Mouse (Mus musculus): ENCODE results near the gene Sppl2b. TPM values are rescaled to one million over a fixed set of nuclear protein-coding genes. Genes with fewer than 3 reads are reported as not detected.

Gene Sppl2b
- polyA plus RNA-seq, 1 experiment from 2014 or later: 43.9 TPM

GRCm38 (mm10) chr10:80897861-80898510, 42.9 kb downstream of the Sppl2b start:
- 31% methylated on average over 41 of the region's 41 CpGs for WGBS

GRCm38 (mm10) chr10:80899074-80899473, 44.0 kb downstream of the Sppl2b start:
- DNase-seq (ENCODE audit: extremely low spot score, low spot score): no peak
- H3K36me3 ChIP-seq (replicated peaks): peaks cover 55% of the 10 kb centered on the region
- H3K9me3 ChIP-seq: no peaks in the 10 kb centered on the region
- peak overlapping the region; percentile 78 for H3K4me3 ChIP-seq
- H3K27ac ChIP-seq: no peak overlapping the region
- 92% methylated on average over 8 of the region's 8 CpGs for WGBS
- H3K27me3 ChIP-seq (ENCODE audit: poor library complexity, severe bottlenecking): peaks cover 12% of the 10 kb centered on the region
- H3K4me1 ChIP-seq: peaks cover 30% of the 10 kb centered on the region

More at GRCm38 (mm10) chr10:80897861-80898510, 42.9 kb downstream of the Sppl2b start:
- Histone ChIP-seq H3K4me1 (peaks cover 30% of the 10 kb centered on the region), H3K27me3 (ENCODE audit: poor library complexity, severe bottlenecking) (peaks cover 12% of the 10 kb centered on the region), H3K9me3 (0 out of 2 replicates have a peak, but pooled peaks cover under 1% of the 10 kb centered on the region), H3K27ac (no peak overlapping the region), H3K4me3 (peak overlapping the region; percentile 27), H3K36me3 (replicated peaks) (peaks cover 44% of the 10 kb centered on the region)
- no peak for DNase-seq (ENCODE audit: extremely low spot score, low spot score)

GRCm38 (mm10) chr10:80899591-80900317, 44.7 kb downstream of the Sppl2b start:
- Histone ChIP-seq H3K4me1 (peaks cover 30% of the 10 kb centered on the region), H3K4me3 (peak overlapping the region; percentile 78), H3K36me3 (replicated peaks) (peaks cover 61% of the 10 kb centered on the region), H3K9me3 (no peaks in the 10 kb centered on the region), H3K27ac (peak overlapping the region; percentile 91), H3K27me3 (ENCODE audit: poor library complexity, severe bottlenecking) (peaks cover 12% of the 10 kb centered on the region)
- no peak for DNase-seq (ENCODE audit: extremely low spot score, low spot score)
- 16% methylated on average over 25 of the region's 25 CpGs for WGBS

- DNase-seq (ENCODE audit: extremely low spot score, low spot score): peak; percentile 99
- WGBS: under 1% methylated on average over 72 of the region's 72 CpGs
- peaks cover 70% of the 10 kb centered on the region for H3K36me3 ChIP-seq (replicated peaks)
- H3K27me3 ChIP-seq (ENCODE audit: poor library complexity, severe bottlenecking): peaks cover 12% of the 10 kb centered on the region
- no peaks in the 10 kb centered on the region for H3K9me3 ChIP-seq
- peak within 1 kb of the TSS; percentile 78 for H3K4me3 ChIP-seq
- H3K27ac ChIP-seq: peak within 1 kb of the TSS; percentile 91
- peaks cover 30% of the 10 kb centered on the region for H3K4me1 ChIP-seq
These were observed 45.5 kb downstream of the Sppl2b start, which contains the start of gene Timm13 for GRCm38 (mm10) chr10:80900318-80901247. Gene Timm13 (minus strand): TSS chr10:80900969.

GRCm38 (mm10) chr10:80901409-80902272, 46.6 kb downstream of the Sppl2b start:
- peak overlapping the region; percentile 91; the same call in 1 of the 2 replicates for H3K27ac ChIP-seq
- H3K4me1 ChIP-seq: peaks cover 30% of the 10 kb centered on the region

GRCm38 (mm10) chr10:80902273-80902940, 47.3 kb downstream of the Sppl2b start:
- H3K4me3 ChIP-seq: no peak overlapping the region
- 97% methylated on average over 9 of the region's 9 CpGs for WGBS
- peaks cover 11% of the 10 kb centered on the region for H3K27me3 ChIP-seq (ENCODE audit: poor library complexity, severe bottlenecking)
- H3K4me1 ChIP-seq: peaks cover 30% of the 10 kb centered on the region
- DNase-seq (ENCODE audit: extremely low spot score, low spot score): no peak
- no peak overlapping the region for H3K27ac ChIP-seq
- H3K36me3 ChIP-seq (replicated peaks): peaks cover 85% of the 10 kb centered on the region
- no peaks in the 10 kb centered on the region for H3K9me3 ChIP-seq

More at GRCm38 (mm10) chr10:80901409-80902272, 46.6 kb downstream of the Sppl2b start:
- Histone ChIP-seq H3K9me3 (no peaks in the 10 kb centered on the region), H3K36me3 (replicated peaks) (peaks cover 80% of the 10 kb centered on the region), H3K4me3 (peak overlapping the region; percentile 78; the same call in 1 of the 2 replicates), H3K27me3 (ENCODE audit: poor library complexity, severe bottlenecking) (peaks cover 12% of the 10 kb centered on the region)
- no peak for DNase-seq (ENCODE audit: extremely low spot score, low spot score)
- WGBS: 89% methylated on average over 19 of the region's 19 CpGs

- Histone ChIP-seq H3K36me3 (replicated peaks) (peaks cover 85% of the 10 kb centered on the region), H3K27ac (no peak overlapping the region), H3K27me3 (ENCODE audit: poor library complexity, severe bottlenecking) (peaks cover 2% of the 10 kb centered on the region; the same call in 1 of the 2 replicates), H3K4me1 (peaks cover 22% of the 10 kb centered on the region), H3K9me3 (no peaks in the 10 kb centered on the region), H3K4me3 (no peak overlapping the region)
- WGBS: 93% methylated on average over 10 of the region's 10 CpGs
- DNase-seq (ENCODE audit: extremely low spot score, low spot score): no peak
These were observed 48.2 kb downstream of the Sppl2b start for GRCm38 (mm10) chr10:80903282-80903681.

GRCm38 (mm10) chr10:80904004-80904693, 49.1 kb downstream of the Sppl2b start:
- peaks cover 85% of the 10 kb centered on the region for H3K36me3 ChIP-seq (replicated peaks)
- no peak for DNase-seq (ENCODE audit: extremely low spot score, low spot score)
- H3K4me3 ChIP-seq: no peak overlapping the region
- no peaks in the 10 kb centered on the region for H3K27me3 ChIP-seq (ENCODE audit: poor library complexity, severe bottlenecking)
- WGBS: 91% methylated on average over 28 of the region's 28 CpGs
- no peak overlapping the region for H3K27ac ChIP-seq
- H3K4me1 ChIP-seq: peaks cover 13% of the 10 kb centered on the region
- no peaks in the 10 kb centered on the region for H3K9me3 ChIP-seq

- no peak for DNase-seq (ENCODE audit: extremely low spot score, low spot score)
- Histone ChIP-seq H3K4me3 (no peak overlapping the region), H3K36me3 (replicated peaks) (peaks cover 85% of the 10 kb centered on the region), H3K27me3 (ENCODE audit: poor library complexity, severe bottlenecking) (no peaks in the 10 kb centered on the region), H3K9me3 (no peaks in the 10 kb centered on the region), H3K27ac (no peak overlapping the region), H3K4me1 (peaks cover 8% of the 10 kb centered on the region)
- WGBS: 95% methylated on average over 11 of the region's 11 CpGs
These were observed 49.6 kb downstream of the Sppl2b start for GRCm38 (mm10) chr10:80904709-80905108.

GRCm38 (mm10) chr10:80909375-80910162, 54.5 kb downstream of the Sppl2b start:
- Histone ChIP-seq H3K27ac (no peak overlapping the region), H3K36me3 (replicated peaks) (peaks cover 98% of the 10 kb centered on the region), H3K4me3 (no peak overlapping the region), H3K27me3 (ENCODE audit: poor library complexity, severe bottlenecking) (no peaks in the 10 kb centered on the region), H3K9me3 (no peaks in the 10 kb centered on the region), H3K4me1 (no peaks in the 10 kb centered on the region)
- WGBS: 94% methylated on average over 22 of the region's 22 CpGs
- no peak for DNase-seq (ENCODE audit: extremely low spot score, low spot score)
